Mouse (Mus musculus): Measurements from ENCODE around the gene C130032M10Rik. TPM values are rescaled to one million over a fixed set of nuclear protein-coding genes. Genes with fewer than 3 reads are reported as not detected.

C130032M10Rik gene
- polyA plus RNA-seq, 1 experiment from 2014 or later: 0.18 TPM

GRCm38 (mm10) chr9:114536628-114537027 lies 21.1 kb downstream of the C130032M10Rik start:
- WGBS (ENCODE audit: insufficient replicate concordance): 56% methylated on average over 2 of the region's 2 CpGs
- Histone ChIP-seq H3K27ac (peak overlapping the region; percentile 51; the same call in 1 of the 2 replicates), H3K4me3 (no peak overlapping the region)

GRCm38 (mm10) chr9:114538996-114539563 lies 23.6 kb downstream of the C130032M10Rik start:
- H3K4me2 ChIP-seq: no peak overlapping the region
- ATAC-seq: no peak
- H3K36me3 ChIP-seq: no peaks in the 10 kb centered on the region
- no peaks in the 10 kb centered on the region for H3K27me3 ChIP-seq (replicated peaks)
- H3K4me1 ChIP-seq: peaks cover 42% of the 10 kb centered on the region
- no peak overlapping the region for H3K4me3 ChIP-seq
- H3K9ac ChIP-seq: no peak overlapping the region
- no peak overlapping the region for H3K27ac ChIP-seq
- no peaks in the 10 kb centered on the region for H3K9me3 ChIP-seq (replicated peaks)
- WGBS (ENCODE audit: insufficient replicate concordance): 80% methylated on average over 7 of the region's 7 CpGs

More at GRCm38 (mm10) chr9:114536628-114537027, 21.1 kb downstream of the C130032M10Rik start:
- H3K4me1 ChIP-seq: peaks cover 48% of the 10 kb centered on the region
- H3K9ac ChIP-seq: no peak overlapping the region
- H3K27me3 ChIP-seq (replicated peaks): no peaks in the 10 kb centered on the region
- no peaks in the 10 kb centered on the region for H3K36me3 ChIP-seq
- 0 out of 2 replicates have a peak, but pooled peaks have one; percentile 13 for ATAC-seq
- no peak overlapping the region for H3K4me2 ChIP-seq
- H3K9me3 ChIP-seq (replicated peaks): no peaks in the 10 kb centered on the region

GRCm38 (mm10) chr9:114541279-114541741 lies 25.8 kb downstream of the C130032M10Rik start:
- no peak overlapping the region for H3K27ac ChIP-seq
- no peaks in the 10 kb centered on the region for H3K9me3 ChIP-seq (replicated peaks)
- H3K4me3 ChIP-seq: no peak overlapping the region
- H3K9ac ChIP-seq: no peak overlapping the region
- no peaks in the 10 kb centered on the region for H3K27me3 ChIP-seq (replicated peaks)
- peaks cover 57% of the 10 kb centered on the region for H3K4me1 ChIP-seq
- no peaks in the 10 kb centered on the region for H3K36me3 ChIP-seq
- peak; percentile 45 for ATAC-seq
- 24% methylated on average over 1 of the region's 1 CpGs for whole genome bisulfite sequencing (ENCODE audit: insufficient replicate concordance)
- no peak overlapping the region for H3K4me2 ChIP-seq

GRCm38 (mm10) chr9:114543882-114544753 lies 28.6 kb downstream of the C130032M10Rik start:
- Histone ChIP-seq H3K27me3 (replicated peaks) (peaks cover 3% of the 10 kb centered on the region; the same call in 1 of the 2 replicates), H3K4me3 (no peak overlapping the region), H3K4me1 (peaks cover 65% of the 10 kb centered on the region), H3K4me2 (no peak overlapping the region), H3K9me3 (replicated peaks) (no peaks in the 10 kb centered on the region), H3K27ac (0 out of 2 replicates have a peak overlapping the region, but pooled peaks have one; percentile 14), H3K36me3 (no peaks in the 10 kb centered on the region), H3K9ac (no peak overlapping the region)
- 54% methylated on average over 16 of the region's 17 CpGs for WGBS (ENCODE audit: insufficient replicate concordance)
- ATAC-seq: no peak

- H3K36me3 ChIP-seq: no peaks in the 10 kb centered on the region
- no peaks in the 10 kb centered on the region for H3K9me3 ChIP-seq (replicated peaks)
- WGBS (ENCODE audit: insufficient replicate concordance): 56% methylated on average over 9 of the region's 9 CpGs
- H3K4me2 ChIP-seq: no peak overlapping the region
- peaks cover 3% of the 10 kb centered on the region; the same call in 1 of the 2 replicates for H3K27me3 ChIP-seq (replicated peaks)
- H3K9ac ChIP-seq: no peak overlapping the region
- no peak overlapping the region for H3K4me3 ChIP-seq
- no peak for ATAC-seq
- peaks cover 71% of the 10 kb centered on the region for H3K4me1 ChIP-seq
- no peak overlapping the region for H3K27ac ChIP-seq
Measured at GRCm38 (mm10) chr9:114544754-114545393, 29.4 kb downstream of the C130032M10Rik start.

GRCm38 (mm10) chr9:114546765-114547164 lies 31.3 kb downstream of the C130032M10Rik start:
- H3K36me3 ChIP-seq: no peaks in the 10 kb centered on the region
- WGBS (ENCODE audit: insufficient replicate concordance): 17% methylated on average over 12 of the region's 12 CpGs
- 0 out of 2 replicates have a peak overlapping the region, but pooled peaks have one; percentile 6 for H3K4me2 ChIP-seq
- ATAC-seq: no peak
- H3K9ac ChIP-seq: no peak overlapping the region
- H3K4me1 ChIP-seq: peaks cover 65% of the 10 kb centered on the region
- H3K9me3 ChIP-seq (replicated peaks): no peaks in the 10 kb centered on the region
- H3K27ac ChIP-seq: peak overlapping the region; percentile 72
- no peak overlapping the region for H3K4me3 ChIP-seq
- peaks cover 3% of the 10 kb centered on the region; the same call in 1 of the 2 replicates for H3K27me3 ChIP-seq (replicated peaks)

GRCm38 (mm10) chr9:114547643-114548077 lies 32.2 kb downstream of the C130032M10Rik start:
- H3K4me1 ChIP-seq: peaks cover 65% of the 10 kb centered on the region
- H3K36me3 ChIP-seq: no peaks in the 10 kb centered on the region
- H3K9ac ChIP-seq: no peak overlapping the region
- H3K27ac ChIP-seq: peak overlapping the region; percentile 72
- 49% methylated on average over 6 of the region's 6 CpGs for WGBS (ENCODE audit: insufficient replicate concordance)
- peaks cover 3% of the 10 kb centered on the region; the same call in 1 of the 2 replicates for H3K27me3 ChIP-seq (replicated peaks)
- ATAC-seq: peak; percentile 63
- no peak overlapping the region for H3K4me3 ChIP-seq
- H3K9me3 ChIP-seq (replicated peaks): no peaks in the 10 kb centered on the region
- H3K4me2 ChIP-seq: peak overlapping the region; percentile 28

- no peaks in the 10 kb centered on the region for H3K36me3 ChIP-seq
- no peaks in the 10 kb centered on the region for H3K9me3 ChIP-seq (replicated peaks)
- H3K27me3 ChIP-seq (replicated peaks): peaks cover 3% of the 10 kb centered on the region; the same call in 1 of the 2 replicates
- 38% methylated on average over 4 of the region's 4 CpGs for WGBS (ENCODE audit: insufficient replicate concordance)
- ATAC-seq: no peak
- H3K4me2 ChIP-seq: peak overlapping the region; percentile 25
- H3K9ac ChIP-seq: no peak overlapping the region
- no peak overlapping the region for H3K4me3 ChIP-seq
- H3K27ac ChIP-seq: peak overlapping the region; percentile 54
- H3K4me1 ChIP-seq: peaks cover 67% of the 10 kb centered on the region
Measured at GRCm38 (mm10) chr9:114548496-114548895, 33.0 kb downstream of the C130032M10Rik start.

GRCm38 (mm10) chr9:114549117-114549516 lies 33.6 kb downstream of the C130032M10Rik start:
- Histone ChIP-seq H3K27ac (0 out of 2 replicates have a peak overlapping the region, but pooled peaks have one; percentile 54), H3K4me2 (no peak overlapping the region), H3K4me3 (no peak overlapping the region), H3K4me1 (peaks cover 67% of the 10 kb centered on the region), H3K9me3 (replicated peaks) (no peaks in the 10 kb centered on the region), H3K27me3 (replicated peaks) (peaks cover 3% of the 10 kb centered on the region; the same call in 1 of the 2 replicates), H3K36me3 (no peaks in the 10 kb centered on the region), H3K9ac (no peak overlapping the region)
- WGBS (ENCODE audit: insufficient replicate concordance): 64% methylated on average over 5 of the region's 5 CpGs
- ATAC-seq: no peak

GRCm38 (mm10) chr9:114550033-114550432 lies 34.5 kb downstream of the C130032M10Rik start:
- Histone ChIP-seq H3K9ac (no peak overlapping the region), H3K4me1 (peaks cover 61% of the 10 kb centered on the region), H3K4me2 (no peak overlapping the region), H3K36me3 (no peaks in the 10 kb centered on the region), H3K9me3 (replicated peaks) (no peaks in the 10 kb centered on the region), H3K27ac (no peak overlapping the region), H3K27me3 (replicated peaks) (peaks cover 3% of the 10 kb centered on the region; the same call in 1 of the 2 replicates), H3K4me3 (no peak overlapping the region)
- ATAC-seq: no peak
- WGBS (ENCODE audit: insufficient replicate concordance): 27% methylated on average over 6 of the region's 6 CpGs

GRCm38 (mm10) chr9:114553828-114554227 lies 38.3 kb downstream of the C130032M10Rik start:
- Histone ChIP-seq H3K4me1 (peaks cover 27% of the 10 kb centered on the region), H3K4me2 (no peak overlapping the region), H3K4me3 (no peak overlapping the region), H3K9me3 (replicated peaks) (no peaks in the 10 kb centered on the region), H3K27ac (peak overlapping the region; percentile 53), H3K9ac (no peak overlapping the region), H3K36me3 (no peaks in the 10 kb centered on the region), H3K27me3 (replicated peaks) (peaks cover 24% of the 10 kb centered on the region)
- ATAC-seq: no peak

Data from liver, embryonic 12.5 days (tissue).